Mouse (Mus musculus) retina, embryonic 14.5 days (tissue): ENCODE data around the gene Stac2.

Experiments
- DNase-seq: peaks from one replicate; pipeline ENCODE4 v3.0.0-alpha.2; 2015; ENCODE audit warnings: low spot score

The Stac2 gene

GRCm38 (mm10) chr11:98021118-98021517, 32.1 kb downstream of the Stac2 start:
- no peak for DNase-seq

GRCm38 (mm10) chr11:98020710-98021109, 32.6 kb downstream of the Stac2 start:
- no peak for DNase-seq

GRCm38 (mm10) chr11:98019883-98020610, 33.2 kb downstream of the Stac2 start:
- no peak for DNase-seq

- DNase-seq = no peak
These were observed 34.2 kb downstream of the Stac2 start for GRCm38 (mm10) chr11:98018858-98019641.

GRCm38 (mm10) chr11:98018222-98018621, 35.0 kb downstream of the Stac2 start:
- no peak for DNase-seq

- no peak for DNase-seq
These were observed 36.4 kb downstream of the Stac2 start for GRCm38 (mm10) chr11:98016824-98017223.

- no peak for DNase-seq
These were observed 37.1 kb downstream of the Stac2 start for GRCm38 (mm10) chr11:98016177-98016576.

- DNase-seq = no peak
These were observed 40.4 kb downstream of the Stac2 start for GRCm38 (mm10) chr11:98012831-98013230.

GRCm38 (mm10) chr11:98011716-98012115, 41.5 kb downstream of the Stac2 start:
- no peak for DNase-seq

GRCm38 (mm10) chr11:98008087-98008486, 45.2 kb downstream of the Stac2 start:
- no peak for DNase-seq

GRCm38 (mm10) chr11:98005686-98006085, 47.6 kb downstream of the Stac2 start:
- DNase-seq = no peak

- no peak for DNase-seq
These were observed 48.2 kb downstream of the Stac2 start for GRCm38 (mm10) chr11:98005076-98005475.

GRCm38 (mm10) chr11:98004161-98004560, 49.1 kb downstream of the Stac2 start:
- DNase-seq = peak; percentile 6

GRCm38 (mm10) chr11:98003171-98003671, 50.0 kb downstream of the Stac2 start:
- DNase-seq = peak; percentile 73

- DNase-seq = peak; percentile 91
These were observed 50.6 kb downstream of the Stac2 start for GRCm38 (mm10) chr11:98002627-98003026.

- DNase-seq = no peak
These were observed 51.3 kb downstream of the Stac2 start for GRCm38 (mm10) chr11:98001986-98002385.

GRCm38 (mm10) chr11:98001351-98001824, 51.9 kb downstream of the Stac2 start:
- DNase-seq = no peak

GRCm38 (mm10) chr11:98000378-98001140, 52.7 kb downstream of the Stac2 start:
- DNase-seq = no peak

GRCm38 (mm10) chr11:97999748-98000147, 53.5 kb downstream of the Stac2 start:
- DNase-seq = peak; percentile 4

GRCm38 (mm10) chr11:97998898-97999608, 54.2 kb downstream of the Stac2 start:
- no peak for DNase-seq

- no peak for DNase-seq
These were observed 55.0 kb downstream of the Stac2 start for GRCm38 (mm10) chr11:97998074-97998793.
